Mouse (Mus musculus): Measurements from ENCODE around the gene Lgmn. TPM values are rescaled to one million over a fixed set of nuclear protein-coding genes. Genes with fewer than 3 reads are reported as not detected.

The Lgmn gene
- polyA plus RNA-seq, 1 experiment from 2014 or later = 84.7 TPM

- no peak overlapping the region for H3K4me3 ChIP-seq (ENCODE audit: low read depth, low read length)
- H3K9ac ChIP-seq (replicated peaks; ENCODE audit: low read depth, low read length) = no peak overlapping the region
- H3K9me3 ChIP-seq (ENCODE audit: control insufficient read depth, low read depth, low read length) = no peaks in the 10 kb centered on the region
- no peak for ATAC-seq (ENCODE audit: insufficient number of reproducible peaks, insufficient read depth, low FRiP score, low read depth)
- 85% methylated on average over 8 of the region's 8 CpGs for WGBS
- peaks cover 7% of the 10 kb centered on the region; the same call in 1 of the 2 replicates for H3K36me3 ChIP-seq (ENCODE audit: control insufficient read depth, insufficient read depth, low read length)
- H3K27ac ChIP-seq (ENCODE audit: low read length) = no peak overlapping the region
- H3K4me2 ChIP-seq (replicated peaks; ENCODE audit: low read depth, low read length) = no peak overlapping the region
- H3K27me3 ChIP-seq (ENCODE audit: control insufficient read depth, insufficient read depth, low read length) = no peaks in the 10 kb centered on the region
- H3K4me1 ChIP-seq (ENCODE audit: control insufficient read depth, insufficient read depth, low read length) = no peaks in the 10 kb centered on the region
These were observed 57.4 kb downstream of the Lgmn start for GRCm38 (mm10) chr12:102382180-102382579.

- Histone ChIP-seq H3K9me3 (ENCODE audit: control insufficient read depth, low read depth, low read length) (no peaks in the 10 kb centered on the region), H3K4me2 (replicated peaks; ENCODE audit: low read depth, low read length) (no peak overlapping the region), H3K36me3 (ENCODE audit: control insufficient read depth, insufficient read depth, low read length) (peaks cover 14% of the 10 kb centered on the region; the same call in 1 of the 2 replicates), H3K4me1 (ENCODE audit: control insufficient read depth, insufficient read depth, low read length) (no peaks in the 10 kb centered on the region), H3K9ac (replicated peaks; ENCODE audit: low read depth, low read length) (no peak overlapping the region), H3K27ac (ENCODE audit: low read length) (no peak overlapping the region), H3K27me3 (ENCODE audit: control insufficient read depth, insufficient read depth, low read length) (no peaks in the 10 kb centered on the region), H3K4me3 (ENCODE audit: low read depth, low read length) (no peak overlapping the region)
- ATAC-seq (ENCODE audit: insufficient number of reproducible peaks, insufficient read depth, low FRiP score, low read depth) = no peak
- WGBS = 78% methylated on average over 3 of the region's 3 CpGs
These were observed 67.3 kb downstream of the Lgmn start for GRCm38 (mm10) chr12:102372322-102372721.

GRCm38 (mm10) chr12:102370931-102371500, 68.6 kb downstream of the Lgmn start:
- Histone ChIP-seq H3K36me3 (ENCODE audit: control insufficient read depth, insufficient read depth, low read length) (peaks cover 14% of the 10 kb centered on the region; the same call in 1 of the 2 replicates), H3K27ac (ENCODE audit: low read length) (no peak overlapping the region), H3K4me3 (ENCODE audit: low read depth, low read length) (no peak overlapping the region), H3K4me2 (replicated peaks; ENCODE audit: low read depth, low read length) (no peak overlapping the region), H3K9ac (replicated peaks; ENCODE audit: low read depth, low read length) (no peak overlapping the region), H3K9me3 (ENCODE audit: control insufficient read depth, low read depth, low read length) (no peaks in the 10 kb centered on the region), H3K4me1 (ENCODE audit: control insufficient read depth, insufficient read depth, low read length) (no peaks in the 10 kb centered on the region), H3K27me3 (ENCODE audit: control insufficient read depth, insufficient read depth, low read length) (no peaks in the 10 kb centered on the region)
- no peak for ATAC-seq (ENCODE audit: insufficient number of reproducible peaks, insufficient read depth, low FRiP score, low read depth)
- 77% methylated on average over 4 of the region's 4 CpGs for WGBS

GRCm38 (mm10) chr12:102369488-102370235, 70.0 kb downstream of the Lgmn start:
- no peak for ATAC-seq (ENCODE audit: insufficient number of reproducible peaks, insufficient read depth, low FRiP score, low read depth)
- no peak overlapping the region for H3K4me2 ChIP-seq (replicated peaks; ENCODE audit: low read depth, low read length)
- peaks cover 14% of the 10 kb centered on the region; the same call in 1 of the 2 replicates for H3K36me3 ChIP-seq (ENCODE audit: control insufficient read depth, insufficient read depth, low read length)
- no peak overlapping the region for H3K4me3 ChIP-seq (ENCODE audit: low read depth, low read length)
- no peaks in the 10 kb centered on the region for H3K27me3 ChIP-seq (ENCODE audit: control insufficient read depth, insufficient read depth, low read length)
- H3K27ac ChIP-seq (ENCODE audit: low read length) = 0 out of 2 replicates have a peak overlapping the region, but pooled peaks have one; percentile 33
- H3K4me1 ChIP-seq (ENCODE audit: control insufficient read depth, insufficient read depth, low read length) = no peaks in the 10 kb centered on the region
- 63% methylated on average over 22 of the region's 22 CpGs for WGBS
- no peaks in the 10 kb centered on the region for H3K9me3 ChIP-seq (ENCODE audit: control insufficient read depth, low read depth, low read length)
- no peak overlapping the region for H3K9ac ChIP-seq (replicated peaks; ENCODE audit: low read depth, low read length)

- H3K27ac ChIP-seq (ENCODE audit: low read length) = no peak overlapping the region
- 0 out of 2 replicates have a peak, but pooled peaks have one; percentile 31 for ATAC-seq (ENCODE audit: insufficient number of reproducible peaks, insufficient read depth, low FRiP score, low read depth)
- no peaks in the 10 kb centered on the region for H3K4me1 ChIP-seq (ENCODE audit: control insufficient read depth, insufficient read depth, low read length)
- no peak overlapping the region for H3K9ac ChIP-seq (replicated peaks; ENCODE audit: low read depth, low read length)
- H3K36me3 ChIP-seq (ENCODE audit: control insufficient read depth, insufficient read depth, low read length) = peaks cover 14% of the 10 kb centered on the region; the same call in 1 of the 2 replicates
- no peak overlapping the region for H3K4me2 ChIP-seq (replicated peaks; ENCODE audit: low read depth, low read length)
- WGBS = 85% methylated on average over 14 of the region's 14 CpGs
- H3K9me3 ChIP-seq (ENCODE audit: control insufficient read depth, low read depth, low read length) = no peaks in the 10 kb centered on the region
- H3K27me3 ChIP-seq (ENCODE audit: control insufficient read depth, insufficient read depth, low read length) = no peaks in the 10 kb centered on the region
- no peak overlapping the region for H3K4me3 ChIP-seq (ENCODE audit: low read depth, low read length)
These were observed 71.1 kb downstream of the Lgmn start for GRCm38 (mm10) chr12:102368556-102368955.

- H3K4me2 ChIP-seq (replicated peaks; ENCODE audit: low read depth, low read length) = no peak overlapping the region
- H3K4me1 ChIP-seq (ENCODE audit: control insufficient read depth, insufficient read depth, low read length) = no peaks in the 10 kb centered on the region
- ATAC-seq (ENCODE audit: insufficient number of reproducible peaks, insufficient read depth, low FRiP score, low read depth) = no peak
- WGBS = 74% methylated on average over 7 of the region's 7 CpGs
- no peak overlapping the region for H3K9ac ChIP-seq (replicated peaks; ENCODE audit: low read depth, low read length)
- H3K4me3 ChIP-seq (ENCODE audit: low read depth, low read length) = no peak overlapping the region
- H3K27ac ChIP-seq (ENCODE audit: low read length) = no peak overlapping the region
- H3K9me3 ChIP-seq (ENCODE audit: control insufficient read depth, low read depth, low read length) = no peaks in the 10 kb centered on the region
- peaks cover 14% of the 10 kb centered on the region; the same call in 1 of the 2 replicates for H3K36me3 ChIP-seq (ENCODE audit: control insufficient read depth, insufficient read depth, low read length)
- H3K27me3 ChIP-seq (ENCODE audit: control insufficient read depth, insufficient read depth, low read length) = no peaks in the 10 kb centered on the region
These were observed 71.5 kb downstream of the Lgmn start for GRCm38 (mm10) chr12:102368066-102368465.

GRCm38 (mm10) chr12:102367075-102367474, 72.5 kb downstream of the Lgmn start:
- H3K27ac ChIP-seq (ENCODE audit: low read length) = no peak overlapping the region
- no peaks in the 10 kb centered on the region for H3K4me1 ChIP-seq (ENCODE audit: control insufficient read depth, insufficient read depth, low read length)
- H3K9me3 ChIP-seq (ENCODE audit: control insufficient read depth, low read depth, low read length) = no peaks in the 10 kb centered on the region
- no peak overlapping the region for H3K4me3 ChIP-seq (ENCODE audit: low read depth, low read length)
- ATAC-seq (ENCODE audit: insufficient number of reproducible peaks, insufficient read depth, low FRiP score, low read depth) = no peak
- peaks cover 14% of the 10 kb centered on the region; the same call in 1 of the 2 replicates for H3K36me3 ChIP-seq (ENCODE audit: control insufficient read depth, insufficient read depth, low read length)
- no peak overlapping the region for H3K4me2 ChIP-seq (replicated peaks; ENCODE audit: low read depth, low read length)
- H3K27me3 ChIP-seq (ENCODE audit: control insufficient read depth, insufficient read depth, low read length) = no peaks in the 10 kb centered on the region
- WGBS = 68% methylated on average over 3 of the region's 3 CpGs
- no peak overlapping the region for H3K9ac ChIP-seq (replicated peaks; ENCODE audit: low read depth, low read length)

- Histone ChIP-seq H3K27ac (ENCODE audit: low read length) (no peak overlapping the region), H3K4me2 (replicated peaks; ENCODE audit: low read depth, low read length) (no peak overlapping the region), H3K27me3 (ENCODE audit: control insufficient read depth, insufficient read depth, low read length) (no peaks in the 10 kb centered on the region), H3K36me3 (ENCODE audit: control insufficient read depth, insufficient read depth, low read length) (peaks cover 6% of the 10 kb centered on the region; the same call in 1 of the 2 replicates), H3K9ac (replicated peaks; ENCODE audit: low read depth, low read length) (no peak overlapping the region), H3K4me3 (ENCODE audit: low read depth, low read length) (no peak overlapping the region), H3K4me1 (ENCODE audit: control insufficient read depth, insufficient read depth, low read length) (no peaks in the 10 kb centered on the region), H3K9me3 (ENCODE audit: control insufficient read depth, low read depth, low read length) (no peaks in the 10 kb centered on the region)
- WGBS = 90% methylated on average over 9 of the region's 9 CpGs
- no peak for ATAC-seq (ENCODE audit: insufficient number of reproducible peaks, insufficient read depth, low FRiP score, low read depth)
These were observed 73.3 kb downstream of the Lgmn start for GRCm38 (mm10) chr12:102366126-102366816.

All from stomach, embryonic 14.5 days (tissue).